Mouse (Mus musculus) adrenal gland, postnatal 14 days (tissue): ENCODE measurements at regions not wholly inside any gene's neighbourhood (a gene's known extent, or its start where the extent isn't known, plus 50 kb on each side); places are given as distances from the start of the nearest gene placed in this dataset.

Source experiments
- DNase-seq: peaks from one replicate; pipeline ENCODE4 v3.0.0; 2021; ENCODE audit warnings: mixed read lengths

DNA sequence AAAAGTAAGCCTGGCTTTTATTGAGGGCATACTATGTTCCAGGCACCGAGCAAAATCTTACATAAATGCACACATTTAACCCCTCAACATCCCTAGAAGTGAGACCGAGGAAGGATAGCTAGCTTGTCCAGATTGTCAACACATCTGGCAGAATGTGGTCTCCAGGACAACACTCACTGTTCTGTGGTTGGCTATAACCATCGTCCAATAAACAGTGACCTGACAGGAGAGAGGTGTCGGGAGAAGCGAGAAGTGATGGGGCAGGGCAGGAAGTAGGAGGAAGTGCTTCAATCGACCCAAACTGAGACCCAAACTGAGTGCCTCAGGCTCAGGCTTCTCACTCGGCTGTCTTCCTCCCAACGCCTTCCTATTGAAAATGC lies 70.8 kb upstream of the Picalm start:
- DNase-seq: no peak

DNA sequence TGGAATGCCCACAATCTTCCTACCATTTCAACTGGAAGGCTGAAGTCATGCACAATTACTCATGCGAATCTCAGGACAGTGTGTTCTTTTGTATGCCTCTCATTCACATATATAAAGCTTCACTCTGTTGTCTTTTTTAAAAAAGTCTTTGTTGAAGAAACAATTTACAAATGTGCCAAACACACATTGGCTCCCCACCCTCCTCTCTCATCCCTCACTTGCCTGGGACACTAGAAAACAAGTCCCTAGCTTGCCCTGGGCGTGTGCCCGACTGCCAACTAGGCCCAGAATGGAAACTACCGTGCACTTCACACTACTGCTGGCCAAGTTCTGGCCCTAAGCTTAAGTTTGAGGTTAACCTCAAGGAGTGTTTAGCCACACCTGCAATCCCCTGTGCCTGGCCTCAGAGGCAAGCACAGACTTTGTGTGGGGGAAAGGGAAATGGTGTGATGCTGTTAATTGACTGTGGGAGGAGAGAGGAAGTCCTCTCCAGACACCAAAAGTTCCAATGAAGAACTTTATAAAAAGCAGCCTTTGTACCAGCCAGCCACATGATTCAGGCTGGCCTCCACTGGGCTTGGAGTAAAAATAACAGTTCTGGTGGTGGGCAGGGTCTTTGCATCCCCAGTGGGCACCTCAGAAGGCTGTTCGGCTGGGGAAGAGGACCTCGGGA lies 70.2 kb upstream of the Picalm start:
- DNase-seq: peak; percentile 40

DNA sequence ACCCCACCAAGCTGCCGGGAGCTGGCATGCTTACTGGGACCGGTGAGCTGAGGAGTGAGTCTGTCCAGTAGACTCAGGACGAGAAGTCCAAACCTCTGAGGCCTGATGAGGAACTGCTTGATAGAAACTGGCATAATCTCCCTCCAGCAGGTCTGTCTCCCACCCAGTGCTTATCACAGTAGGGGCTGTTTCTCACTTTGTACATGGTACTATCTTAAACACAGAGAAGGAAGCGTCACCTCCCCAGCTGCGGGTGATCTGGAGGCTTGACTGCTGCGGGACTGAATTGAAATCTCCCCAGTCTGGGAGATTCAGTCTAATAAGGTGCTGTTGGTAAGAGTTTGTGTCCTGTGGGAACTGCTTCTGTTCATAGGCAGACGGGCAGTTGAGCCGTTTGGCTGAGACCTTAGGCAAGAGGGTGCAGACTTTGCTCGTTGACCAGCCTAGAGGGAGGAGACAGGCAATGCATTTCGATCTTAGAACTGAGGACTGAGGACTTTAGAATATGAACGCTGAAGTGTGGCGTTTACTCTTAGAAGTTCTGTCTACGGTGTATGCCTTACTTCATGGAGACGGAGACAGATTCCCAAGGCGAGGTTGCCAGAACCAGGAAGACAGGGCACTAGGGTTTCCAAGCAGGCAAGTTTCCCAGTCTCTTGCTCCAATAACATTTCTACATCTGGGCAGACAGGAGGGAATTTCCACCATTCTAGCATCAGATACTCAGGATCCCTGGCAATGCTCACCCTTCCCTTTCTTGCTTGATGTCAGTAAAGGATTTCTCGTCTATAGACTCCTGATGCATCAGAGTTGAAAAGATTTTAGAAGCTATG lies 69.5 kb upstream of the Picalm start:
- DNase-seq: peak; percentile 18

DNA sequence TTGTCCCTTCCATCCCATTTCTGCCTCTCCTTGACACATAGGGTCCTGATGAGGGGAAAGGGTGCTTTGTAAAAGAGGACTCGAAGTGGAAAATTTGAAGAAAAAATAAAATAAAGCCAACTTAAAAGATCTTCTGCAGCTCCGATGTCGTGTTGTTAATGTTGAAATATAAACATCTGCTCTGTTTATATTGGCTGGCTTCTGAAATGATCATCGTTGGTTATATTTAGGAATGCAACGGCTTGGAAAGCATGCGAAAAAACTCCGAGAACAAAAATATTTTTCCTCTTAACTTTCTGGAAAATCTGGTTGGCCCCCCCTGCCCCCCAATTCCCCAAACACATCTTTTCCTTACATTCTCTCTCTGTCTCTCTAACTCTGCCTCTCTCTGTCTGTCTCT lies 68.3 kb upstream of the Picalm start:
- DNase-seq: no peak

DNA sequence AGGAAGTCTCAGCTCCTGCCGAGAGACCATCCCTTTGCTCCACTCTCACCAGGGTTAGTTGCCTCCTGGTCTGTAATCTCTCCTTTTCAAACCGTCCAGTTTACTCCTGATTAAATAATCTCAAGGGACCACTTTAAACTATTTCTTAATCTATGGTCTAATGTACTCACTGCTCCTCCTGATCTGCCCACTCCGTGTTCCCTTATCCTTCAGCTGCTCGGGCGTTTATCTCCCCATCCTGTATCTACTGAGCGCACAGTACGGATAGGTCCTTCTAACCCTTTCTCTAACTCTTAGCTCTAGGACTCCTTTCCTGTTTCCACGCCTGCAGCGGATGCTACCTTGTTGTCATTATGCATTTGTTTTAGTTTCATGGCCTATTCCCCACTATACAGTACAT lies 67.1 kb upstream of the Picalm start:
- no peak for DNase-seq

DNA sequence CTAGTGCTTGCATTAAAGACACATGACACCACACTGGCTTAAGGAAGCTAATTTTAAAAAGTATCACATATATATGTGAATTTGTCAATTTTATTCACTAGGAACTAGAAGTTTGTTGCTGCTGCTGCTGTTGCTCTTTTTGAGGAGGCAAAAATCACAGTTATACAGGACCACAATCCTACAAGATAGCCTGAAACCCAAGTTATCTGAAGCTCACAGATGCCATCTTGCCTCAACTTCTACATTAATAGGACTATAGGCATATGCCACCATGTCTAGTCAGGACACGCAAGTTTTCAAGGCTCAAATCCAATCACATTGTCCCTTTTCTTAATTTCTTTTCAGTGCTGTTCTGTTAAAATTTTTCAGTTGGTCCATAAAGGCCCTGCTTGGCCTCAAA lies 65.8 kb upstream of the Picalm start:
- DNase-seq: no peak

DNA sequence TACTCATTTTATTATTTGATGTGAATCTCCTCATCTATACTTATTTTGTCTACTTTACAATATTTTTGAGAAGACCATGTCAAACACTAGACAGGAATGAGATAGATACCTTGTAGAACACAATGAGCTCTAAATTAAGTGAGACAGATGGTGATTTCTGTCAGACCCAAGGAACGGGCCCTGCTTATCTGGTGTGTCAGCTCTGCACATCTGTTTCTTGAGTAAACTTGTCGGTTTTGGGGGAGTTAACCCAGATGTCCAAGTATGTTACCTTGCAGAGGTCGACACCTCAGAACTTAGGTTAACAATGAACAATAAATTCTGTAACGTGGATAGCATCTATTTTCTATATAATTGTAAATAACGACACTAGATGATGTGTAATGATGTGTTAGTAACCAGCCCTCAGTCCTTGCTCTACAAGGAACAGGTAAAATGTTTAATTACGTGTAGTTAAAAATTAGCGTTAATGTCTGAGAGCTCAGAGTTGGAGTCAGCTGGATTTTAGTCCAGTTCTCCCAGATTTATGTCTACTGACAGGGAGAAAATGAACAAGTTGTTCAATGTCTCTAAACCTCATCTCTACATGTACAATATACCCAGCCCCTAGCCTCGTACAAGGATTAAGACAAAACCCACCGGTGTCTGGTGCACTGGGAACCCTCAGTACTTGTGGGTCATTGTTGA lies 64.6 kb upstream of the Picalm start:
- no peak for DNase-seq

DNA sequence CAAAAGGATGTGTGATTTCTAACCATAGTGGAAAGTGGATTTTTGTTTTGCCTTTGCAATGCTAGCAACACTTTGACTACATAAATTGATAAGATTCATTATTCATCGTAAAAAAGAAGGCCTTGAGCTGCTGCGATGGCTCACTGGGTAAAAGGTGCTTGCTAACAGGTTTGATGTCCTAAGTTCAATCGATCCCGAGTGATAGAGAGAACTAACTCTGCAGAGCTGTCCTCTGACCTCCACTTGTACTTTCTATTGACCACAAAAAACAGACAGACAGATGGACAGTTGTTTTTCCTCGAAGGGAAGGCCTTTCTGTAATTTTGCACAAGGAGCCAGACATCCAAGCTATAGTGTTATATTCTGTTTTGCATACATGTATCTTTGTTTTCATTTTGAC lies 63.7 kb upstream of the Picalm start:
- no peak for DNase-seq

DNA sequence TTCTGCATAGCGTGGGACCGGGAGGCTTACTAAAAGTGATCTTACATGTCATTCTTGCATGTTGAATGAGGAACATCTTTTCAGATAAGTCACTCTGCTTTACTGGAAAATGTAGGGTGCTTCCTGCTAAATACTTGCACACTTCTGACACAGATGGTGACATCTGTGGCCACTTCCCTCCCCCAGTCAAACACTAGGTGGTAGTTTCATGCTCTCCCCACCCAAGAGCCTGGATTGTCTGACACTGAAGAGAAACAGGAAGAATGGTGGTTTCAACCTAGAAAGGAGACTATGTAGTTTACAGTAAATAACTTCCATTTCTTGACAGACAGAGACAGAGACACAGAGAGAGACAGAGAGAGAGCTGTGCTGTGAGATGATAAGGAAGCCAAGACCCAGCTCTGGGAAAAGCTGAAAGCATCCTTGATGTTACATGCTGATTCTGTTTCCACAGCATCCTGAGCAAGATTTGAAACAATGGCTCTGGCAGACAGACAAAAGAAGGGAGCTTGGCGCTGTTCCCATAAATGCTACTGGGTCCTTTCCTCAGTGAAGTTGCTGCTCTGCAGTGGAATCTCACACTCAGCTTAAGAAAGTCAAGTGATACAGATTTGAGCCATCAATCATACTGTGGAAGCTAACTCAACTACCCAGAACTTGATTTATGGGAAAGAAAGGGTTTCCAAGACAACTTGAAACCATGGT lies 61.9 kb upstream of the Picalm start:
- peak; percentile 27 for DNase-seq

DNA sequence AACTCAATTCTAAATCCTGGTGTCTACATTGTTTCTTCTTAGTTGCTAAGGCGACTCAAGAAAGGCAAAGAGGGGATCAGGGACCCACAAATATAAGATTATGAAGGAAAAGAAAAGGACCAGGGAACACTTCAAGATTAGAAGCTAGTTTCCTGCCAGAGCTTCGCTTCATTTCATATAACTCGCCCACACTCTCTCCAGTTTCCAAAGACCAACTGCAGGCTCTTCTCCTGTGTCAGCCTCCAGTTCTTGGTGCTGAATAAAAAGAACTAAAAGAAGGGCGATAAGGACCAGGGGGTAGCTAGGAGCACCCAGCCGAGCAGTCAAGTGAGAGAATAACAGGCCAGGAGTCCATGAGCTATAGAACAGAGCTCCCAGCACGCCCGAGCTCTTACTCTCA lies 59.7 kb upstream of the Picalm start:
- no peak for DNase-seq

DNA sequence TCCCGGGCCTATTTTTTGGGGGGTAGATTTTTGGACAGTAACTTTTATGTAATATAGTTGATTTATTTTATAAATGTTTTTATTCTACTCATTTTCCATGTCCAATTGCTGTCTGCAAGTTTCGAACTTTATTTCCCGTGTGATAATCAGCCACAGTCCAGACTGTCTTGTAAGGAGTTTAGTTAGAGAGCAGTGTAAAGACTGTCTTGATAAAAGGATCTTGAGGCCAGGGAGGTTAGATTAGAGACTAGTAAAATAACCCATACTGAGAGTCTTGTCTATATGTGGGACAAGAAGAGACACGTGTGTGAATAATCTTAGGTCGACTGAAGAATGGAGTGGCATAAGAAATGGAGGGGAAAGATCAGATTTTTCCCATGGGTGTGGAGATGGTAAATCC lies 56.1 kb upstream of the Picalm start:
- DNase-seq: no peak

DNA sequence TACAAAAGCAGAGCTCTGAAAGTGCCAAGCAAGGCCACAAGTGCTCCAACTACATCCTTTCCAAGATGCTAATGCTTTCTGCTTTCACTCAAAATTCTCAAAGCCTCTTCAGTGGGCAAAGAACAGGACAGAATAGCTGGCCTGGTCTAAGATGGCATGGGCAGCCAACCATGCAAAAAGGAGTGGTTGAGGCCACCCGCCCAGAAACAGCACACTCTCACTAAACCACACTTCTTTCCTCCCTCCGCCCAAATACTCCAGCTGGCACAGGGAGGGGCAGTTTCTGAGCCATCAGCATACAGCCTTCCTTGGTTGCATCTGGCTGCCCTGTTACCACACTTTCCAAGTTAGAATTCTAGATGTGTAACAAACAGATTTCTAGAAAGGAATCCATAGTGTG lies 55.4 kb upstream of the Picalm start:
- no peak for DNase-seq

DNA sequence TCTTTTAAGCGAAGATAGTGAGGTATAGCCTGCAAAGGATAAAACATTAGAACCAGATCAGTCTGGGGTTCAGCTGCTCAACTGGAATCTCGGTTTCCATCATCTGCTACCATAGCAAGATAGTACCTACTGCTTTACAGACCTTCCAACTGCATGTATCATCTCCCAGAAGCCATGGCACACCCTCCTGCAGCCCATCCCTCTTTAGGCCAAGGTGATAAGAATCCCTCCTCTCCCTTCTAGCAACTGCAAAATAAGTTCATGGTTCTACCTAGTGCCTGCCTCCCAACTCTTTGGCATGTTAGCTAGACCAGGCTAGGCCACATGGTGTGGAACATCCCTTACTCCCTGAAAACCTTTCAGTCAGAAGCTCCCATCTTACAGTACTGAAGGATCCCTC lies 52.4 kb upstream of the Picalm start:
- DNase-seq: no peak

DNA sequence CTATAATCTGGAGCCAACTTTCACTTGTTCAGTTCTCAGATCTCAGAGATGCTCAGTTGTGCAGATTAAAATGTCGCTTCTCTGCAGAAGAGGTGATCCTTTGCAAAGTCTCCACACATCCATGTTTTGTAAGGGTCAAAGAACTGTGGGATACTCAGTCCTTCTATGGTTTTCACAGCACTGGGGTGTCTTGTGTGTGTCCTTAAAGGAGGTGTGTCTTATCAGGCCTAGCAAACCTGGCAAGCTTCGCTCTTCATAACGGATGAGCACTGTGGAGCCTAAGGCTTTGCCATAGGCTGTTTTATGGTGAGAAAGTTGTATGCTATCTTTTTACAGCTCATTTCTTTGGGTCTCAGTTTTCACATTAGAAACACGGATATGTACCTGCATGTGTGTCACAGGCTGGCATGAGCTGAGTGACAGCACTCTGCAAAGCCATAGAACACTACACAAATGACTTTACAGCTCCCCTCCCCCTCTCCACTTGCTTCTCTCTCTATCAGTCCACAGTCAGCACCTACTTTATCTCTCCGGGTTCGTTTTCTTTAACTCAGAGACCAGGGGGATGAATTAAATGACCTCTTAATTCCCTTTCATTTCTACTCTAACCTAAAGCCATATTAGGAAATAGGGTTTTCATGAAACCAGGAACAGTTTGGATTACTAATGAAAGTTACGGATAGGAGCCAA lies 49.8 kb upstream of the Picalm start:
- DNase-seq: no peak
